Mouse (Mus musculus) testis, postnatal 10 days (tissue): ENCODE results near the gene Pacrg.

Source experiments
- DNase-seq: peaks from one replicate; pipeline ENCODE4 v3.0.0; 2021; ENCODE audit warnings: low spot score

The Pacrg gene

GRCm38 (mm10) chr17:10740083-10740482 is 100.0 kb downstream of the Pacrg start:
- no peak for DNase-seq

GRCm38 (mm10) chr17:10737966-10738365 is 102.1 kb downstream of the Pacrg start:
- DNase-seq = no peak

GRCm38 (mm10) chr17:10734733-10735132 is 105.4 kb downstream of the Pacrg start:
- no peak for DNase-seq

- no peak for DNase-seq
Observed at GRCm38 (mm10) chr17:10732303-10733048, 107.6 kb downstream of the Pacrg start.

- DNase-seq = no peak
Observed at GRCm38 (mm10) chr17:10724853-10725252, 115.3 kb downstream of the Pacrg start.

GRCm38 (mm10) chr17:10721562-10721961 is 118.5 kb downstream of the Pacrg start:
- DNase-seq = no peak

- DNase-seq = no peak
Observed at GRCm38 (mm10) chr17:10717148-10717547, 123.0 kb downstream of the Pacrg start.

- DNase-seq = no peak
Observed at GRCm38 (mm10) chr17:10702781-10703180, 137.3 kb downstream of the Pacrg start.

- DNase-seq = no peak
Observed at GRCm38 (mm10) chr17:10698041-10698440, 142.1 kb downstream of the Pacrg start.

- no peak for DNase-seq
Observed at GRCm38 (mm10) chr17:10695421-10695820, 144.7 kb downstream of the Pacrg start.

- no peak for DNase-seq
Observed at GRCm38 (mm10) chr17:10677098-10677497, 163.0 kb downstream of the Pacrg start.

GRCm38 (mm10) chr17:10675536-10675935 is 164.6 kb downstream of the Pacrg start:
- DNase-seq = no peak

GRCm38 (mm10) chr17:10675048-10675447 is 165.1 kb downstream of the Pacrg start:
- DNase-seq = no peak

- DNase-seq = no peak
Observed at GRCm38 (mm10) chr17:10661294-10661693, 178.8 kb downstream of the Pacrg start.

- DNase-seq = no peak
Observed at GRCm38 (mm10) chr17:10643604-10644003, 196.5 kb downstream of the Pacrg start.

GRCm38 (mm10) chr17:10639816-10640215 is 200.3 kb downstream of the Pacrg start:
- no peak for DNase-seq

GRCm38 (mm10) chr17:10635955-10636470 is 204.1 kb downstream of the Pacrg start:
- DNase-seq = no peak

- no peak for DNase-seq
Observed at GRCm38 (mm10) chr17:10635470-10635869, 204.6 kb downstream of the Pacrg start.

- DNase-seq = no peak
Observed at GRCm38 (mm10) chr17:10635046-10635445, 205.1 kb downstream of the Pacrg start.

- no peak for DNase-seq
Observed at GRCm38 (mm10) chr17:10633769-10634168, 206.3 kb downstream of the Pacrg start.

- no peak for DNase-seq
Observed at GRCm38 (mm10) chr17:10628240-10628639, 211.9 kb downstream of the Pacrg start.

- no peak for DNase-seq
Observed at GRCm38 (mm10) chr17:10627476-10627875, 212.6 kb downstream of the Pacrg start.

GRCm38 (mm10) chr17:10626299-10627095 is 213.6 kb downstream of the Pacrg start:
- no peak for DNase-seq
